Mouse (Mus musculus) hindbrain, embryonic 14.5 days (tissue): ENCODE measurements around the gene Agbl1. TPM values are rescaled to one million over a fixed set of nuclear protein-coding genes. Genes with fewer than 3 reads are reported as not detected.

ENCODE experiments used
- ATAC-seq: fragments of 200-750 bp; cut with Nextera tagmentation; 2 replicates; pipeline ENCODE4 v1.8.0; 2017; ENCODE audit warnings: moderate number of reproducible peaks, mild to moderate bottlenecking, moderate TSS enrichment, moderate library complexity; ENCODE audit not compliant: low FRiP score
- DNase-seq: peaks from one replicate; pipeline ENCODE4 v3.0.0-alpha.2; 2015; ENCODE audit warnings: low spot score
- H3K27ac ChIP-seq: fragments of 300-500 bp; sonication (generic); 2 replicates; pipeline ENCODE4 v1.5.1; 2014; ENCODE audit warnings: mild to moderate bottlenecking, moderate library complexity
- H3K27me3 ChIP-seq: fragments of 300-500 bp; sonication (generic); 2 replicates; pipeline ENCODE4 v1.6.1; 2014; ENCODE audit warnings: mild to moderate bottlenecking, low read length, mixed read lengths; ENCODE audit not compliant: control insufficient read depth, insufficient read depth
- H3K36me3 ChIP-seq: fragments of 300-500 bp; sonication (generic); replicated peaks from 2 replicates; pipeline ENCODE4 v1.6.1; 2014; ENCODE audit not compliant: control insufficient read depth, insufficient read depth
- H3K4me1 ChIP-seq: fragments of 300-500 bp; sonication (generic); replicated peaks from 2 replicates; pipeline ENCODE4 v1.6.1; 2014; ENCODE audit warnings: antibody characterized with exemption, low read length, mixed read lengths; ENCODE audit not compliant: control insufficient read depth, insufficient read depth
- H3K4me2 ChIP-seq: fragments of 300-500 bp; sonication (generic); replicated peaks from 2 replicates; pipeline ENCODE4 v1.6.1; 2014; ENCODE audit warnings: mild to moderate bottlenecking, moderate library complexity
- H3K4me3 ChIP-seq: fragments of 300-500 bp; sonication (generic); replicated peaks from 2 replicates; pipeline ENCODE4 v1.5.1; 2014; ENCODE audit warnings: mild to moderate bottlenecking, low read length
- H3K9ac ChIP-seq: fragments of 300-500 bp; sonication (generic); 2 replicates; pipeline ENCODE4 v1.6.1; 2014
- H3K9me3 ChIP-seq: fragments of 300-500 bp; sonication (generic); 2 replicates; pipeline ENCODE4 v1.6.1; 2016; ENCODE audit warnings: low read length; ENCODE audit not compliant: control insufficient read depth
- WGBS: fragments of 180-500 bp; shearing (Covaris S2); extraction: QIAGEN DNeasy Blood & Tissue Kit; methylation state at CpG from one replicate; pipeline ENCODE4 v1.1.7; 2014; 5-methylcytosine and 5-hydroxymethylcytosine counted together
- polyA plus RNA-seq: library from polyadenylated mRNA; unstranded; fragments of >200 nt; fragmentation: Nextera tagmentation; extraction: Ambion mirVana; gene quantifications from 2 replicates; pipeline ENCODE4 v1.2.1, GENCODE M21; 2014

The Agbl1 gene
- polyA plus RNA-seq, 1 experiment from 2014 or later = 0.11 TPM

DNA sequence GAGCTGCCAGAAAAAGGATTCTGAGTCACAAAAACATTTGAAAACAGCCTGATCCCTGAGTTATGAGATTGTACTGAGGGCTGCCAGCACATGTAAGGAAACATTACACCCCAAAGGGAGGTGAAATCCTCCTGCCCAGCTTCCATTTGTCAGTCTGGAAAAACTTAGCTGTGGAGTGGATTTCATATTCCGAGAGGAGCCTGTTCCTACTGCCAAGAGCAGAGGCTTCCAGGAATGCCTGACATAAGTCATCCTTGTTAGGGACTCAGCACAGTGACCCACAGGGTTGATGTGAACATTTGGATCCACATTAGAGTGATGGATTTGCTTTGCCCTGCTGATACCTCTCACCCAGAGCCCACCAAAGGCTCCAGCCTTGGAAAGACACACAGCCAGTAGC, 899.4 kb downstream of the Agbl1 start:
- 57% methylated on average over 1 of the region's 1 CpGs for WGBS
- Histone ChIP-seq H3K4me1 (peaks cover 7% of the 10 kb centered on the region), H3K27ac (no peak overlapping the region), H3K4me2 (no peak overlapping the region), H3K9ac (no peak overlapping the region), H3K9me3 (no peaks in the 10 kb centered on the region), H3K4me3 (no peak overlapping the region), H3K36me3 (no peaks in the 10 kb centered on the region), H3K27me3 (no peaks in the 10 kb centered on the region)
- ATAC-seq (0 out of 2 replicates have a peak, but pooled peaks have one; percentile 46), DNase-seq (no peak)

DNA sequence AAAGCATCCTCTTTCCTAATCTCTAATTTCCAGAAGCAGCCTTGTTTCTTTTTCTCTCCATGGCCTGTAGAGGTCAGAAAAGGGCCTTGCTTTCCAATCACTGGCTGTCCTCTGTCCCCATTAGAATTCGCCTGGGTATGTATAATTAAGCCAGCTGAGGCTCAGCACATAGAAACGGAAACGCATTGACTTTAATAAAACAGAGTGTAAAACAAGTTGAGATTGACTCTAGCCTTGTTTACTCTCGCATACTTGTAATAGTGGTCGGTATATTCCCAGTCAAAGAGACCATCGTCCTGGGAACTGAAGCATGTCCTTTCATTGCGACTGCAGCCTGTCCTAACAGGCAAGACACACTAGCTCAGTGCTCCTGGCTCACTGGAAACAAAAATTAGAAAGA, 902.3 kb downstream of the Agbl1 start:
- peak; percentile 65 for DNase-seq
- WGBS = 15% methylated on average over 7 of the region's 7 CpGs
- Histone ChIP-seq H3K36me3 (no peaks in the 10 kb centered on the region), H3K27me3 (no peaks in the 10 kb centered on the region), H3K27ac (peak overlapping the region; percentile 18; the same call in 1 of the 2 replicates), H3K9me3 (no peaks in the 10 kb centered on the region), H3K4me1 (peaks cover 7% of the 10 kb centered on the region), H3K4me3 (no peak overlapping the region), H3K9ac (no peak overlapping the region), H3K4me2 (peak overlapping the region; percentile 33)
- 0 out of 2 replicates have a peak, but pooled peaks have one; percentile 57 for ATAC-seq

DNA sequence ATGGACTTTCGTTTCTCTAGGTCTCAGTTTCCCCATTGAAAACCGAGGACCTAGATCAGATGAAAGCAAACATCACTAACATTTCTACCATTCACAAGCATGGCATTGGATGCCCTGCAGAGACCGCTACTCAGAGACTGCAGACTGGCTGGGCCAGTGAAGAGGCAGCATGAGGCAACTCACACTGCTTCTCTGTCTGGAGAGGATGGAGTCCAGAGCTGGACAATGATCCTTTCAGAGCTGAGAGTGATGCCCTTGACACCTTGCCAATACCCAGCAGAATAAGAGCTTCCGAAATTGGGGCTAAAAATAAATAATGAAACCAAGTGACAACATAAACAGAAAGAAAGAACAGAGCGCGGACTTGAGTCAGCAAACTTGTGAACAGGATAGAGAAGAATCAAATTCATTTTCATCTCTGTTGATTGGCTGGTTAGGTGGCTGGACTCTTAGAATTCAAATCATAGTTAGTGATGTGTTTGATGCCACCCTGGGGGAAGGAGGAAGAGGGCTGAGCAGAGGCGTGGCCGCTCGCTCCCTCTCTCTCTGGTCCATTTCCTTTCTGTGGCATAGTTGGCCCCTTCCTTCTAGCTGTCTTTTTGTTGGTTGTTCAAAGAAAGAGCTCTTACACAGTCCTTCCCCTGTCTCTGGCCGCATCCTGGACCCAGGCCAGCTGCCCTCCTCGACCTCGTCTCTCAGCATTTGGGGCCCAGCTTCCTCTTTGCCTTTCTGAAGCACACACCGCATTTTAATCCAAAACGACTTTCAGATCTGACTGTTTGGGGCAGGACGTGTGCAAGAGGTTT, 903.1 kb downstream of the Agbl1 start:
- no peak overlapping the region for H3K9ac ChIP-seq
- peak; percentile 91 for ATAC-seq
- H3K27me3 ChIP-seq = no peaks in the 10 kb centered on the region
- H3K27ac ChIP-seq = peak overlapping the region; percentile 18
- no peak overlapping the region for H3K4me3 ChIP-seq
- H3K36me3 ChIP-seq = no peaks in the 10 kb centered on the region
- peak; percentile 53 for DNase-seq
- no peaks in the 10 kb centered on the region for H3K9me3 ChIP-seq
- 55% methylated on average over 15 of the region's 15 CpGs for WGBS
- peak overlapping the region; percentile 33 for H3K4me2 ChIP-seq
- peaks cover 7% of the 10 kb centered on the region for H3K4me1 ChIP-seq

DNA sequence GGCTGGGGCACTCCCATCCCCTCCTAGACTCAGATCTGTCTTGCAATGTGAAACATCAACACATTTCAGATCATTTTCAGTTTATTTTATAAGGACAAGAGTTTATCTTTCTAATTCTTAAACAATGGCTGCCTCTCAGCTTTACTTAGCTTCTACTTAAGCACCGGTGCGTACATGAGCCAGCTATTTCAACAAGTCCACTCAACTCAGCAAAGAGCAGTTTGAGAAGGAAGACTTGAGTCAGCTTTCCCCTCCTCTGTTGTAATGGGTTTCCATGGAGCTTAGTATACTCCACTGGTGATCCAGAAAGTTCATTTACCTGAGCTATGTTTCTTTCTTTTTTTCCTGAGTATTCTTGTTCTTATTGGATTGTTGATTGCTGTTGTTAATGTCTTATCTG, 905.2 kb downstream of the Agbl1 start:
- H3K4me1 ChIP-seq = peaks cover 7% of the 10 kb centered on the region
- no peak overlapping the region for H3K9ac ChIP-seq
- no peak overlapping the region for H3K27ac ChIP-seq
- no peak for DNase-seq
- no peaks in the 10 kb centered on the region for H3K27me3 ChIP-seq
- 93% methylated on average over 2 of the region's 2 CpGs for WGBS
- no peaks in the 10 kb centered on the region for H3K9me3 ChIP-seq
- H3K4me2 ChIP-seq = no peak overlapping the region
- ATAC-seq = no peak
- no peak overlapping the region for H3K4me3 ChIP-seq
- H3K36me3 ChIP-seq = no peaks in the 10 kb centered on the region

DNA sequence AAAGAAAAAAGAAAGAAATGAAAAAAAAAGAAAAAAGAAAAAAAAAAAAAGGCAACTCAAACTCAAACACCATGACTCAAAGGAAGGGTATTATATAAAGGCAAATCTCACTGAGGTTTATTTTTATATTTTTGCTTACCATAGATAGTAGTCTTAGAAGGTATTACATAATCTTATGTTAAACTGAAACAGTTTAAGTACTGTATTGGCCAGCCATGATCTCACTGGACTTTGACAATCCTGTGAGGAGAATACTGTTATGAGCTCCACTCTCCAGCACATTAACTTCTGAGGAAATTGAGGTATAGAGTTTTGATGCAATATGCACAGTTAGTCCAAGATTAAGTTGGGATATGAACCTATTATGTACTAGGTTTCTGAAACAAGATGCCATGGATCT, 909.0 kb downstream of the Agbl1 start:
- no peaks in the 10 kb centered on the region for H3K27me3 ChIP-seq
- no peaks in the 10 kb centered on the region for H3K9me3 ChIP-seq
- H3K4me2 ChIP-seq = no peak overlapping the region
- DNase-seq (no peak), ATAC-seq (no peak)
- no peaks in the 10 kb centered on the region for H3K36me3 ChIP-seq
- H3K4me1 ChIP-seq = no peaks in the 10 kb centered on the region
- no peak overlapping the region for H3K4me3 ChIP-seq
- no peak overlapping the region for H3K27ac ChIP-seq
- no peak overlapping the region for H3K9ac ChIP-seq

DNA sequence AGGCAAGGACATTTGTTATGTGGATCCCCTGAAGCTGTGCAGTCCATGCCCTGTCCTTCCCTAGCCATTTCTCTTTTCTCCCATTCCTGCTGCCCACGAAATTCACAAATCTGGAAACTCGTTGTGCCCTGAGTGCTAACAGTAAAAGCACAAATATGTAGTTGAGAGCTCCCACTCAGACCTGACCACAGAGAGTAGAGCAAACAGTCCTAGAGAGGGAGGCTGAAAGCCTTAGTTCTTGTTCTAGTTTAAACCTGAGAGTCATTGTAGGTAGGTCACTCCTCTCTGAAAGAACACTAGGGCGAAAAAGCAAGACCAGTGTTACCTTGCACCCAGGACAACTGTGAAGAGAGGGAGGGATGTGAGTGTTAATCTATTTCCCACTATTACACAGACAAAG, 917.8 kb downstream of the Agbl1 start:
- no peak for ATAC-seq
- Histone ChIP-seq H3K36me3 (no peaks in the 10 kb centered on the region), H3K9me3 (no peaks in the 10 kb centered on the region), H3K4me1 (0 out of 2 replicates have a peak, but pooled peaks cover 4% of the 10 kb centered on the region), H3K4me2 (no peak overlapping the region), H3K4me3 (no peak overlapping the region), H3K27ac (no peak overlapping the region), H3K27me3 (no peaks in the 10 kb centered on the region), H3K9ac (no peak overlapping the region)
- DNase-seq = no peak
- 79% methylated on average over 3 of the region's 3 CpGs for WGBS

GRCm38 (mm10) chr7:77148820-77149219, 919.1 kb downstream of the Agbl1 start:
- Histone ChIP-seq H3K9me3 (no peaks in the 10 kb centered on the region), H3K27me3 (no peaks in the 10 kb centered on the region), H3K4me3 (no peak overlapping the region), H3K4me2 (no peak overlapping the region), H3K4me1 (0 out of 2 replicates have a peak, but pooled peaks cover 4% of the 10 kb centered on the region), H3K36me3 (no peaks in the 10 kb centered on the region), H3K27ac (no peak overlapping the region), H3K9ac (no peak overlapping the region)
- DNase-seq (no peak), ATAC-seq (no peak)
- 87% methylated on average over 4 of the region's 4 CpGs for WGBS

GRCm38 (mm10) chr7:77149846-77150245, 920.2 kb downstream of the Agbl1 start:
- Histone ChIP-seq H3K4me1 (0 out of 2 replicates have a peak, but pooled peaks cover 4% of the 10 kb centered on the region), H3K4me3 (no peak overlapping the region), H3K27me3 (no peaks in the 10 kb centered on the region), H3K27ac (no peak overlapping the region), H3K9me3 (no peaks in the 10 kb centered on the region), H3K4me2 (no peak overlapping the region), H3K9ac (no peak overlapping the region), H3K36me3 (no peaks in the 10 kb centered on the region)
- no peak for ATAC-seq
- no peak for DNase-seq
- 78% methylated on average over 2 of the region's 2 CpGs for WGBS

GRCm38 (mm10) chr7:77152393-77152792, 922.7 kb downstream of the Agbl1 start:
- Histone ChIP-seq H3K36me3 (no peaks in the 10 kb centered on the region), H3K9ac (no peak overlapping the region), H3K4me3 (no peak overlapping the region), H3K27me3 (no peaks in the 10 kb centered on the region), H3K4me2 (no peak overlapping the region), H3K4me1 (0 out of 2 replicates have a peak, but pooled peaks cover 4% of the 10 kb centered on the region), H3K9me3 (no peaks in the 10 kb centered on the region), H3K27ac (no peak overlapping the region)
- DNase-seq = no peak
- peak; percentile 53; the same call in 1 of the 2 replicates for ATAC-seq
- 16% methylated on average over 3 of the region's 3 CpGs for WGBS
